Mouse (Mus musculus) midbrain, postnatal 0 days (tissue): ENCODE data around the gene Vat1. TPM values are rescaled to one million over a fixed set of nuclear protein-coding genes. Genes with fewer than 3 reads are reported as not detected.
"Not testable (repeated sequence)": the region's sequence is repeated elsewhere in the genome, so short reads cannot be mapped to it uniquely, and the experiment has no call there.

Experiments used
- ATAC-seq: fragments of 200-750 bp; cut with Nextera tagmentation; 2 replicates; pipeline ENCODE4 v1.8.0; 2017; ENCODE audit warnings: moderate number of reproducible peaks, mild to moderate bottlenecking, moderate TSS enrichment, moderate library complexity; ENCODE audit not compliant: low FRiP score
- DNase-seq: peaks from one replicate; pipeline ENCODE4 v3.0.0-alpha.2; 2015; ENCODE audit warnings: low spot score
- H3K27ac ChIP-seq: fragments of 300-500 bp; sonication (generic); 2 replicates; pipeline ENCODE4 v1.5.1; 2014; ENCODE audit warnings: low read depth, mild to moderate bottlenecking, low read length, mixed read lengths
- H3K27me3 ChIP-seq: fragments of 300-500 bp; sonication (generic); 2 replicates; pipeline ENCODE4 v1.6.1; 2014; ENCODE audit warnings: low read length, control low read depth, mixed read lengths; ENCODE audit not compliant: insufficient read depth
- H3K36me3 ChIP-seq: fragments of 300-500 bp; sonication (generic); 2 replicates; pipeline ENCODE4 v1.6.1; 2014; ENCODE audit warnings: low read length, control low read depth, mixed read lengths; ENCODE audit not compliant: insufficient read depth
- H3K4me1 ChIP-seq: fragments of 300-500 bp; sonication (generic); 2 replicates; pipeline ENCODE4 v1.6.1; 2014; ENCODE audit warnings: mild to moderate bottlenecking, control low read depth, antibody characterized with exemption, low read length, mixed read lengths; ENCODE audit not compliant: insufficient read depth
- H3K4me2 ChIP-seq: fragments of 300-500 bp; sonication (generic); 2 replicates; pipeline ENCODE4 v1.6.1; 2014; ENCODE audit warnings: low read depth, mild to moderate bottlenecking, low read length, mixed read lengths; ENCODE audit not compliant: poor library complexity, severe bottlenecking
- H3K4me3 ChIP-seq: fragments of 300-500 bp; sonication (generic); 2 replicates; pipeline ENCODE4 v1.5.1; 2014; ENCODE audit warnings: low read depth, mild to moderate bottlenecking, low read length, moderate library complexity
- H3K9ac ChIP-seq: fragments of 300-500 bp; sonication (generic); replicated peaks from 2 replicates; pipeline ENCODE4 v1.6.1; 2014; ENCODE audit warnings: mild to moderate bottlenecking, low read length, moderate library complexity, mixed read lengths; ENCODE audit not compliant: poor library complexity, severe bottlenecking
- H3K9me3 ChIP-seq: fragments of 300-500 bp; sonication (generic); 2 replicates; pipeline ENCODE4 v1.6.1; 2016; ENCODE audit warnings: low read length, control low read depth
- CTCF ChIP-seq: IDR thresholded peaks from 2 replicates; pipeline ENCODE4 v1.5.1; 2016; ENCODE audit warnings: antibody characterized with exemption, mild to moderate bottlenecking
- WGBS: fragments of 180-500 bp; shearing (Covaris S2); extraction: QIAGEN DNeasy Blood & Tissue Kit; methylation state at CpG from one replicate; pipeline ENCODE4 v1.1.7; 2014; 5-methylcytosine and 5-hydroxymethylcytosine counted together
- polyA plus RNA-seq: library from polyadenylated mRNA; unstranded; fragments of >200 nt; fragmentation: Nextera tagmentation; extraction: Ambion mirVana; gene quantifications from 2 replicates; pipeline ENCODE4 v1.2.1, GENCODE M21; 2015
- total RNA-seq: library from RNA; depleted of rRNA; stranded (reverse); fragments of >200 nt; gene quantifications from 2 replicates; pipeline ENCODE4 v1.2.3, GENCODE M21; 2014

The Vat1 gene
- total and polyA plus RNA-seq, 2 experiments from 2014 or later, result 143 to 334 TPM

DNA sequence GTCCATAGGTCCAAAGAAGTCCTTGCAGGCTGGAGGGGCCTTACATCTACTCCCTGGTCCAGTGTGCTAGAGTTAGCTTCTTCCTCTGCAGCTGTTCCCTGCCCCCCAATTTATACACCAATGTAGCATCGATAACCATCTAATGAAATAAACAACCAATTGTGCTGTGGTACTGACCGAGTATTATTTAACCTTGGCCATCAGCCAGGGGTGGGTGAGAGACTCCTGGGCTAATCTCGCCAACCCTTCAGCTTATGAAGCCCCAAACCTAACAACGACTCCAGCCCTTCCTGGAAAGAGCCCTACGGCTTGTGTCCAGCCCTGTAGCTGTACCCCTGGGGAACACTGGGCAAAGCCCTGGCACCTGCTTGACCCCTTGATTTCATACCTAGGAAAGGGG, 8.3 kb upstream of the Vat1 start:
- no peak for TF ChIP-seq CTCF
- no peak for ATAC-seq
- Histone ChIP-seq H3K9ac (no peak overlapping the region), H3K4me1 (0 out of 2 replicates have a peak, but pooled peaks cover 2% of the 10 kb centered on the region), H3K36me3 (peaks cover 7% of the 10 kb centered on the region; the same call in 1 of the 2 replicates), H3K9me3 (no peaks in the 10 kb centered on the region), H3K4me2 (no peak overlapping the region), H3K4me3 (no peak overlapping the region), H3K27ac (no peak overlapping the region), H3K27me3 (no peaks in the 10 kb centered on the region)
- DNase-seq, result no peak
- WGBS, result 65% methylated on average over 5 of the region's 5 CpGs

DNA sequence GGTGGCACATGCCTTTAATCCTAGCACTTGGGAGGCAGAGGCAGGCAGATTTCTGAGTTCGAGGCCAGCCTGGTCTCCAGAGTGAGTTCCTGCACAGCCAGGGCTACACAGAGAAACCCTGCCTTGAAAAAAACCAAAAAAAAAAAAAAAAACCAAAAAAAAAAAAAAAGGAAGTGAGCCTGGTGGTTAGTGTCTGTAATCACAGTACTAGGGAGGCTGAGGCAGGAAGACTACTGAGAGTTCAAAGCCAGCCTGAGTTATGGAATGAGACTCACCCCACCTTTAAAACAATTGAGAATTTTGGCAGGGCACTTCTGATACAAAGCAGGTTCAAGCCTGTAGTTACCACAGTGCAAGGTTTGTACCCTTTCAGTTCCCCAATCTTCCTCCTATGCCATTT, 7.7 kb upstream of the Vat1 start:
- H3K9me3 ChIP-seq, H3K4me2 ChIP-seq, H3K27ac ChIP-seq, ATAC-seq, H3K4me3 ChIP-seq, H3K36me3 ChIP-seq, H3K4me1 ChIP-seq, H3K9ac ChIP-seq, H3K27me3 ChIP-seq, DNase-seq: not testable (repeated sequence)
- 82% methylated on average over 1 of the region's 1 CpGs for WGBS

DNA sequence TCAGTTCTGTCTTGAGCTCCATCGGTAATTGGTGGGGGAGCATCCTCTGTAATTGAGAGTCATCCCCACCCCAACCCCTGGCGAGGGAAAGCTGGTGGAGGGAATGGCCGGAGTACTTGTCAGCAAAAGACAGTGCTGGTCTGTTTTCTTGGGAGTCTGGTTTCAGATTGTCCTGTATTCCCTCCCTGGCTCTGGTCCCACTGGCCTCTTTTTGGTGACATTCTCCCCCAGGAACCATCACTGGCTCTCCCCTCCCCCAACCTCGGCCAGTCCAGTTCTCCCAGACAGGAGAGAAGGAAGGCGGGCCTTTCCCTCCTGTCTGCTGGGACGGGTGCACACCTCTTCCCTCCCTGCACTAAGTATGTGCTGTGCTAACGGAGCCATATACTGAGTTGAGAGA, 6.3 kb upstream of the Vat1 start:
- no peak overlapping the region for H3K4me3 ChIP-seq
- no peaks in the 10 kb centered on the region for H3K9me3 ChIP-seq
- no peak overlapping the region for H3K9ac ChIP-seq
- TF ChIP-seq CTCF, result no peak
- H3K27me3 ChIP-seq, result no peaks in the 10 kb centered on the region
- no peak overlapping the region for H3K27ac ChIP-seq
- DNase-seq (peak; percentile 47), ATAC-seq (no peak)
- no peaks in the 10 kb centered on the region for H3K4me1 ChIP-seq
- WGBS, result 67% methylated on average over 7 of the region's 7 CpGs
- H3K36me3 ChIP-seq, result peaks cover 7% of the 10 kb centered on the region; the same call in 1 of the 2 replicates
- no peak overlapping the region for H3K4me2 ChIP-seq

DNA sequence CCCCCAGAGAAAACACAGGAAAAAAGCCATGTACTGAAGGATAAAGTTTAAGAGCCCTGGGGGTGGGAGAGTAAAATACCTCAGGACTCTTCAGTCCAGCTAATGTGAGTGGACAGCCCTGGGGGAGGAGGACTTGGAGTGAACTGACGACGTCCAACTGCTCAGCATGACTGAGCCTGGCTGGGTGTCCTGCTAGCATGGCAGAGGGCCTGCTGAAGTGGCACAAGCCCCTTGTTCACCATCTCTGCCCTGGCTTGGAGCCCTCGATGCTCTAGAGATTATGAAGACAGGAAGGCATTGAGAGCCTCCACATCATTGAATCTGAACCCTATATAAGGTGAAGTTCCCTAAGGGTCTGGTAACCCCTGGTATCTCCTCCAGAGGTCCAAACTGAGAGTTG, 5.9 kb upstream of the Vat1 start:
- H3K9ac ChIP-seq, result no peak overlapping the region
- no peak overlapping the region for H3K4me3 ChIP-seq
- H3K27ac ChIP-seq, result no peak overlapping the region
- H3K27me3 ChIP-seq, result no peaks in the 10 kb centered on the region
- H3K4me1 ChIP-seq, result no peaks in the 10 kb centered on the region
- TF ChIP-seq CTCF, result no peak
- no peaks in the 10 kb centered on the region for H3K9me3 ChIP-seq
- H3K36me3 ChIP-seq, result peaks cover 7% of the 10 kb centered on the region; the same call in 1 of the 2 replicates
- 41% methylated on average over 3 of the region's 3 CpGs for WGBS
- DNase-seq (peak; percentile 42), ATAC-seq (no peak)
- no peak overlapping the region for H3K4me2 ChIP-seq

DNA sequence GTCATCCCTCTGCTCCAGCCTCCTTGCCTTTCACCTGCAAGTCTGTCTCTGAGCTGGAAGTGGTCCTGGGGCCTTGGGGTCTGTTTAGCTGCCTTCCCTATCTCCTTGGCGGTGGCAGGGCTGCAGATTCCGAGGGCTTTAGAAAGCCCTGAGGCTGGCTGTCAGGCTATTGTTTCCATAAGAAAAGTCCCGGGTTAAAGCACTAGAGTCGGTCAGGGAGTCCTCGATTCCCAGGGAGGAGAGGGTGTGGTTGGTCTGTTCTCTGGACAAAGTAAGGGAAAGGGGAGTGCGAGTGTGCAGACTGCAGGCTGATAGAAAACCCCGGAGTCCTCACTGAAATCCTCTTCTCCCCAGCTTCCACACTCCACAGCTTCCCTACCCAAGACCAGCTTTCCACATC, 4.2 kb upstream of the Vat1 start:
- no peak overlapping the region for H3K4me2 ChIP-seq
- H3K4me1 ChIP-seq, result peaks cover 3% of the 10 kb centered on the region; the same call in 1 of the 2 replicates
- WGBS, result 31% methylated on average over 7 of the region's 7 CpGs
- DNase-seq (no peak), ATAC-seq (no peak)
- no peak overlapping the region for H3K27ac ChIP-seq
- no peaks in the 10 kb centered on the region for H3K9me3 ChIP-seq
- TF ChIP-seq CTCF, result no peak
- H3K27me3 ChIP-seq, result no peaks in the 10 kb centered on the region
- H3K9ac ChIP-seq, result no peak overlapping the region
- H3K4me3 ChIP-seq, result no peak overlapping the region
- H3K36me3 ChIP-seq, result peaks cover 7% of the 10 kb centered on the region; the same call in 1 of the 2 replicates

DNA sequence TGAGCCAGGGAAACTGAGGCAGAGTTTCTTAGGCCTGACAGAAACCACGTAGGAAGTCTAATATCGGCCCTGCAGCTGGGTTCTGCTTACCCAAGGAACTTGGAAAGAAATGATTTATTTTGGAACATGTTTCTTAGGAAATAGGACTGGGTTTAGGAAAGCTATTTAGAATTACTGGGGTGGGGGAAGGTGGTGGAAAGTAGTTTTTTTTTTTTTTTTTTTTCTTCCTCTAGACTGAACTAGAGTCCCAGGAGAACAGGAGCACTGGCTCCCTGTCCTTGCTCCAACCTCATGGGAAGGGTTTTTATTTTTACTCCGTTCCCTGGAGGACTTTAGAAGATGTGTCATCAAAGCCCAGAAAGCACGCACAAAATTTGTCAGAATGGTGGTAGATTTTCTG, 3.1 kb upstream of the Vat1 start:
- 57% methylated on average over 4 of the region's 4 CpGs for WGBS
- peak overlapping the region; percentile 85 for H3K4me2 ChIP-seq
- peak overlapping the region; percentile 75 for H3K4me3 ChIP-seq
- H3K27me3 ChIP-seq, result no peaks in the 10 kb centered on the region
- TF ChIP-seq CTCF, result no peak
- DNase-seq (no peak), ATAC-seq (no peak)
- peak overlapping the region; percentile 86; the same call in 1 of the 2 replicates for H3K9ac ChIP-seq
- H3K27ac ChIP-seq, result no peak overlapping the region
- H3K36me3 ChIP-seq, result peaks cover 7% of the 10 kb centered on the region; the same call in 1 of the 2 replicates
- no peaks in the 10 kb centered on the region for H3K9me3 ChIP-seq
- H3K4me1 ChIP-seq, result peaks cover 7% of the 10 kb centered on the region; the same call in 1 of the 2 replicates
